Mouse (Mus musculus) macrophage (primary cell): Measurements from ENCODE around the gene 4930522H14Rik. TPM values are rescaled to one million over a fixed set of nuclear protein-coding genes. Genes with fewer than 3 reads are reported as not detected.

ENCODE experiments used
- polyA plus RNA-seq: library from polyadenylated mRNA; stranded (reverse); fragments of 250-400 nt; gene quantifications from 3 replicates; pipeline ENCODE4 v1.2.4, GENCODE M21; 2018; ENCODE audit warnings: inconsistent platforms

4930522H14Rik gene
- polyA plus RNA-seq, 1 experiment from 2014 or later = not detected

Other genes with a start within 250 kb of the 4930522H14Rik start
- gene Ttc39a, start 124.7 kb downstream of the 4930522H14Rik start, polyA plus RNA-seq = 3.5 to 7.7 TPM (median 5.7 TPM) in 3 replicates
- gene Rnf11, start 46.6 kb downstream of the 4930522H14Rik start, polyA plus RNA-seq = 43.7 to 48.9 TPM (median 47.2 TPM) in 3 replicates
- 17.4 to 25.7 TPM (median 19.1 TPM) in 3 replicates for gene Cdkn2c, start 135.9 kb upstream of the 4930522H14Rik start, polyA plus RNA-seq
- gene Faf1, start 145.3 kb upstream of the 4930522H14Rik start, polyA plus RNA-seq = 15.1 to 23.0 TPM (median 20.8 TPM) in 3 replicates